8 mouse cellular contexts compared by ENCODE assay signal in genomic region chr14:16283966-16284365, GRCm38 (mm10).
"Had no signal": no experiment of that assay in that cellular context is flagged by ENCODE, and none has a peak within 500 bp of the region (broad histone marks: within the 10 kb centered on the region; RNA-seq: fewer than 3 reads in every experiment).

No protein-coding gene starts in this region.

- DNase-seq: liver, postnatal 0 days; lung, adult 2 months; lung, postnatal 14 days; lung, postnatal 36 days; right cerebral cortex, postnatal 14 days; thymus, adult 2 months; thymus, postnatal 25 days; thymus, postnatal 4 days had no signal
